19 mouse cellular contexts compared by ENCODE assay signal in the genomic region with DNA sequence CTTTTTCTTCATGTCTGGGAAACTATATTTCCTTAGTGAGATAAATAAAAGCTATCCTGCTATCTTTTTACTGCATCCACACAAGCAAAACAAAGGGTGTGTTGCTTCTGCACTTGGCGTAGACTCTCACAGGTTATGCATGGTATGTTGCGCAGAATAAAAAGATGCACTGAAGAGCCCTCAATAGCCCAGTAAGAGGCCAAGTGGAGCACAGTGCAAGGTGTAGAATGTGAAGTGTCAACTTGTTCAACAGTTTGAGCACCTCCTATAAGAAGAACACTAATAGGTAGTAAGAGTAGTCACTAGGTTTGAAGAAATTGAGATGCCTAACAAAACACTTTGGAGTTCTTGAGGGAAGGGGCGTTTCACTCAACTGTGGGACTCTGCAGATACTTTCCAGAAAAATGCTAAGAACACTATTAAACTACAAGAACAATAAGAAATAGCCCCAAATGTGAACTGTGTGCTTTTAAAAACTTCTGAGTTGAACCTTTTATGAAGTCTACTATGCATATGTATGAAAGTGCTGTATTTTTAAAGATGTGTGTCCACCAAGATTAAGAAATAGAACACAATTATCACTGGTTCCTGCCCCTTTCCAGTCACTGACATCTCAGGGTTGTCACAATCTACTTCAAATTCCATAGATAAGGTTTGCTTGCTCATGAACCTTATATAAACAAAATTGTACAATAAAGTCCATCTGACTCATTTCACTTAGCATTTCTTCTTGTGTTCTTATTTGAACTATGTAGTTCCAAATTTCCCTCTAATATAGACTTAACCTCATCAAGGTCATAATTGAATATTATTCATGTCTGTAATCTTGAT. TPM values are rescaled to one million over a fixed set of nuclear protein-coding genes. Genes with fewer than 3 reads are reported as not detected.
DNase-seq lines count a peak whose midpoint lies in the region; ATAC-seq lines count a peak whose summit lies in the region.
"Had no signal": no experiment of that assay in that cellular context is flagged by ENCODE, and none has a peak within 500 bp of the region (broad histone marks: within the 10 kb centered on the region; RNA-seq: fewer than 3 reads in every experiment).

No protein-coding gene starts in this region.

- H3K9ac ChIP-seq in midbrain, embryonic 11.5 days (ENCODE audit: low read length): no peak overlapping the region
- H3K9ac ChIP-seq in midbrain, embryonic 13.5 days (replicated peaks): no peak overlapping the region
- H3K9ac ChIP-seq in lung, embryonic 15.5 days: no peak overlapping the region
- H3K9ac ChIP-seq: heart, embryonic 12.5 days; hindbrain, embryonic 14.5 days had no signal

- DNase-seq in midbrain, embryonic 11.5 days (ENCODE audit: low spot score, missing footprints): peak; percentile 71
- peak; percentile 39 for DNase-seq in lung, postnatal 25 days (ENCODE audit: low spot score)
- no peak for DNase-seq in cerebellum, postnatal 25 days
- no peak for DNase-seq in T-cell, adult 2 months (ENCODE audit: low spot score)
- DNase-seq in embryo, embryonic 10 days (ENCODE audit: low spot score): no peak
- DNase-seq: adrenal gland, postnatal 10 days; cerebellum, adult 11-12 months; cerebellum, adult 9-10 months; cerebellum, postnatal 36 days; heart, adult 2 months had no signal

- no peak for ATAC-seq in midbrain, embryonic 11.5 days (ENCODE audit: low FRiP score)
- ATAC-seq in midbrain, embryonic 13.5 days: no peak
- ATAC-seq in lung, embryonic 15.5 days (ENCODE audit: borderline replicate concordance, extremely low read depth, low FRiP score, low TSS enrichment): peak; percentile 19; the same call in 1 of the 2 replicates
- ATAC-seq: forebrain, embryonic 14.5 days had no signal

- no peak overlapping the region for H3K27ac ChIP-seq in midbrain, embryonic 11.5 days (ENCODE audit: low read depth, low read length)
- H3K27ac ChIP-seq in midbrain, embryonic 13.5 days: no peak overlapping the region
- H3K27ac ChIP-seq in lung, embryonic 15.5 days: peak overlapping the region; percentile 44; the same call in 1 of the 2 replicates
- H3K27ac ChIP-seq: embryonic facial prominence, embryonic 10.5 days; forebrain, embryonic 10.5 days; heart, adult 2 months; hindbrain, embryonic 10.5 days; hindbrain, embryonic 14.5 days had no signal

- H3K4me3 ChIP-seq in midbrain, embryonic 11.5 days (ENCODE audit: low read depth, low read length): no peak overlapping the region
- no peak overlapping the region for H3K4me3 ChIP-seq in midbrain, embryonic 13.5 days (replicated peaks)
- no peak overlapping the region for H3K4me3 ChIP-seq in lung, embryonic 15.5 days
- H3K4me3 ChIP-seq: embryonic facial prominence, embryonic 10.5 days; erythroblast, embryonic 14.5 days; forebrain, embryonic 10.5 days; heart, adult 2 months; heart, embryonic 12.5 days; hindbrain, embryonic 10.5 days had no signal

- WGBS in midbrain, embryonic 11.5 days: 92% methylated on average over 3 of the region's 3 CpGs
- WGBS in midbrain, embryonic 13.5 days: 93% methylated on average over 3 of the region's 3 CpGs
- 56% methylated on average over 3 of the region's 3 CpGs for WGBS in lung, embryonic 15.5 days

- no peak overlapping the region for H3K4me2 ChIP-seq in midbrain, embryonic 11.5 days
- H3K4me2 ChIP-seq in midbrain, embryonic 13.5 days (replicated peaks): no peak overlapping the region
- no peak overlapping the region for H3K4me2 ChIP-seq in lung, embryonic 15.5 days
- H3K4me2 ChIP-seq: heart, embryonic 12.5 days; hindbrain, embryonic 14.5 days had no signal

- no peaks in the 10 kb centered on the region for H3K9me3 ChIP-seq in midbrain, embryonic 11.5 days (ENCODE audit: control insufficient read depth, low read length)
- no peaks in the 10 kb centered on the region for H3K9me3 ChIP-seq in midbrain, embryonic 13.5 days
- H3K9me3 ChIP-seq in lung, embryonic 15.5 days: no peaks in the 10 kb centered on the region
- H3K9me3 ChIP-seq: embryonic facial prominence, embryonic 10.5 days; forebrain, embryonic 10.5 days; heart, embryonic 12.5 days; hindbrain, embryonic 10.5 days had no signal

- no peaks in the 10 kb centered on the region for H3K36me3 ChIP-seq in midbrain, embryonic 11.5 days (ENCODE audit: control insufficient read depth, insufficient read depth, low read length)
- no peaks in the 10 kb centered on the region for H3K36me3 ChIP-seq in midbrain, embryonic 13.5 days
- H3K36me3 ChIP-seq in lung, embryonic 15.5 days: no peaks in the 10 kb centered on the region
- H3K36me3 ChIP-seq: embryonic facial prominence, embryonic 10.5 days; forebrain, embryonic 10.5 days; heart, embryonic 12.5 days; hindbrain, embryonic 10.5 days had no signal

- H3K4me1 ChIP-seq in midbrain, embryonic 11.5 days (ENCODE audit: control insufficient read depth, insufficient read depth, low read length): no peaks in the 10 kb centered on the region
- no peaks in the 10 kb centered on the region for H3K4me1 ChIP-seq in midbrain, embryonic 13.5 days (replicated peaks)
- peaks cover 8% of the 10 kb centered on the region for H3K4me1 ChIP-seq in lung, embryonic 15.5 days
- H3K4me1 ChIP-seq: hindbrain, embryonic 10.5 days had no signal

- H3K27me3 ChIP-seq in midbrain, embryonic 11.5 days (ENCODE audit: control insufficient read depth, insufficient read depth, low read length): no peaks in the 10 kb centered on the region
- H3K27me3 ChIP-seq in midbrain, embryonic 13.5 days: no peaks in the 10 kb centered on the region
- no peaks in the 10 kb centered on the region for H3K27me3 ChIP-seq in lung, embryonic 15.5 days
- H3K27me3 ChIP-seq: heart, embryonic 12.5 days had no signal

RNA-seq across cellular contexts. Expression of gene Rnf150, which starts 34.7 kb away (rescaled TPM):
- 1.2 and 1.5 TPM in 2 replicates for polyA plus RNA-seq in midbrain, embryonic 11.5 days (2014; fragmentation: Nextera tagmentation; extraction: Ambion mirVana)
- 2.3 and 2.8 TPM in 2 replicates for polyA plus RNA-seq in midbrain, embryonic 13.5 days (2015; fragmentation: Nextera tagmentation; extraction: Ambion mirVana)
- 1.2 and 1.3 TPM in 2 replicates for polyA plus RNA-seq in lung, embryonic 15.5 days (2015; fragmentation: Nextera tagmentation; extraction: Ambion mirVana)
- polyA plus RNA-seq: erythroblast, embryonic 14.5 days had no signal

Comparison
In these comparisons a context has a peak if more than half of its experiments do, and no peak if none do; other contexts are left out.
1. DNase-seq: peak in midbrain, embryonic 11.5 days (single experiment) and lung, postnatal 25 days (single experiment); none in cerebellum, postnatal 25 days (0 of 2), T-cell, adult 2 months (single experiment) and embryo, embryonic 10 days (single experiment).